Mouse (Mus musculus) hindbrain, embryonic 11.5 days (tissue): ENCODE measurements around the gene Tmem185b. TPM values are rescaled to one million over a fixed set of nuclear protein-coding genes. Genes with fewer than 3 reads are reported as not detected.

ENCODE experiments used
- ATAC-seq: fragments of 200-750 bp; cut with Nextera tagmentation; 2 replicates; pipeline ENCODE4 v1.8.0; 2017; ENCODE audit warnings: mild to moderate bottlenecking, moderate TSS enrichment, moderate library complexity; ENCODE audit not compliant: low FRiP score
- DNase-seq: peaks from one replicate; pipeline ENCODE4 v3.0.0-alpha.2; 2015; ENCODE audit warnings: low spot score
- H3K27ac ChIP-seq: fragments of 300-500 bp; sonication (generic); 2 replicates; pipeline ENCODE4 v1.5.1; 2014; ENCODE audit warnings: mild to moderate bottlenecking, low read depth, low read length
- H3K27me3 ChIP-seq: fragments of 300-500 bp; sonication (generic); 2 replicates; pipeline ENCODE4 v1.6.1; 2014; ENCODE audit warnings: mild to moderate bottlenecking, low read length, moderate library complexity, mixed read lengths; ENCODE audit not compliant: control insufficient read depth, insufficient read depth
- H3K36me3 ChIP-seq: fragments of 300-500 bp; sonication (generic); 2 replicates; pipeline ENCODE4 v1.6.1; 2014; ENCODE audit warnings: mild to moderate bottlenecking, low read length, moderate library complexity, mixed read lengths; ENCODE audit not compliant: control insufficient read depth, insufficient read depth
- H3K4me1 ChIP-seq: fragments of 300-500 bp; sonication (generic); replicated peaks from 2 replicates; pipeline ENCODE4 v1.6.1; 2014; ENCODE audit warnings: low read length, mixed read lengths; ENCODE audit not compliant: control insufficient read depth, insufficient read depth
- H3K4me2 ChIP-seq: fragments of 300-500 bp; sonication (generic); replicated peaks from 2 replicates; pipeline ENCODE4 v1.6.1; 2014; ENCODE audit warnings: mild to moderate bottlenecking, low read depth, low read length
- H3K4me3 ChIP-seq: fragments of 300-500 bp; sonication (generic); 2 replicates; pipeline ENCODE4 v1.5.1; 2014; ENCODE audit warnings: low read depth, low read length
- H3K9ac ChIP-seq: fragments of 300-500 bp; sonication (generic); 2 replicates; pipeline ENCODE4 v1.6.1; 2014; ENCODE audit warnings: low read depth, low read length
- H3K9me3 ChIP-seq: fragments of 300-500 bp; sonication (generic); 2 replicates; pipeline ENCODE4 v1.6.1; 2016; ENCODE audit warnings: low read length; ENCODE audit not compliant: control insufficient read depth
- WGBS: fragments of 180-500 bp; shearing (Covaris S2); extraction: QIAGEN DNeasy Blood & Tissue Kit; methylation state at CpG from one replicate; pipeline ENCODE4 v1.1.7; 2014; 5-methylcytosine and 5-hydroxymethylcytosine counted together
- polyA plus RNA-seq: library from polyadenylated mRNA; unstranded; fragments of >200 nt; fragmentation: Nextera tagmentation; extraction: Ambion mirVana; gene quantifications from 2 replicates; pipeline ENCODE4 v1.2.1, GENCODE M21; 2014

Gene Tmem185b
- polyA plus RNA-seq, 1 experiment from 2014 or later: 19.7 TPM

DNA sequence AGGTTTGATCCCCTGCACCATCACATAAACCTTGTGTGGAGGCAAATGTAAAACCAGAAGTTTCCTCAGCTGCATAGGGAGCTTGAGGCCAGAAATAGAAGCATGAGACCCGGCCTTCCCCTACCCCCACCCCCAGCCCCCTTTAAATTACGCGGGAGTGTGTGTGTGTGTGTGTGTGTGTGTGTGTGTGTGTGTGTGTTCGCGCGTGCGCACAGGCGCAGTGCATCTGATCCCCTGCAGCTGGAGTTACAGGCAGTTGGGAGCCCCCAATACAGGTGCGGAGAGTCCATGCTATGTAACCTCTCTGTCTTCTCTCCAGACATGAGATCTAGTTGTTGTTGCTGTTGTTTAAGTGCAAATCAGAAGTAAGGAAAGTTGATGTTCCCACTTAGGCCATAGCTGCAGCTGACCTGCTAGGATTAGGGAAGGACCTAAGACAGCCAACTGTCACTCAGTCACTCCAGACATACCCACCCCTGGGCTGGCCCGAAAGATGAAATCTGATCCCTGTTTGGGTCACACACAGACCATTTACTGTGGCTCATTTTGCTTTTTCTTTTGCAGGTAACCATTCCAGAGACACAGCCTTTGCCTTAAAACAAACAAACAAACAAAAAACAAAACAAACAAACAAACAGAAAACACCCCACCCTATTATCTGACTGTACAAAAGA is 37.9 kb upstream of the Tmem185b start:
- 69% methylated on average over 10 of the region's 10 CpGs for WGBS
- Histone ChIP-seq H3K27me3 (no peaks in the 10 kb centered on the region), H3K36me3 (no peaks in the 10 kb centered on the region), H3K9ac (no peak overlapping the region), H3K27ac (no peak overlapping the region), H3K4me1 (no peaks in the 10 kb centered on the region), H3K4me2 (no peak overlapping the region), H3K9me3 (no peaks in the 10 kb centered on the region), H3K4me3 (no peak overlapping the region)
- no peak for ATAC-seq
- DNase-seq: no peak

DNA sequence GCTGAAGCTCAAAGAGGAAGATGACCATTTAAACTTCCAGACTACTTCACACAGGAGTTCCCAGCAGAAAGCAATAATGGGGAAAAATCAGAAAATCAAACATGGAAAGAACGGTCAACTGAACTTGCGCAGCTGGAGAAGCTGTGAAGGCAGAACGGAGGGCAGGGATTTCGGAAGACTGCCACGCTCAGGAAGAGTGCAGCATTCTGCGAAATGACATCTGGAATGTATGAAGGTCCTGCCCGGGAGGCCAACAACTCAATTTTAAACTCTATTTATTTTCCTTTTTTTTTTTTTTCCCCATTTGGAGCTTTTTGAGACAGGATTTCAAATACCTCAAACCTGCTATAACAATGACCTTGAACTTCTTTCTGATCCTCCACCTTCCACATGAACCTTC is 35.2 kb upstream of the Tmem185b start:
- Histone ChIP-seq H3K27me3 (no peaks in the 10 kb centered on the region), H3K36me3 (no peaks in the 10 kb centered on the region), H3K27ac (no peak overlapping the region), H3K4me1 (no peaks in the 10 kb centered on the region), H3K9ac (no peak overlapping the region), H3K9me3 (no peaks in the 10 kb centered on the region), H3K4me3 (no peak overlapping the region), H3K4me2 (no peak overlapping the region)
- DNase-seq (no peak), ATAC-seq (no peak)
- WGBS: 78% methylated on average over 7 of the region's 7 CpGs

DNA sequence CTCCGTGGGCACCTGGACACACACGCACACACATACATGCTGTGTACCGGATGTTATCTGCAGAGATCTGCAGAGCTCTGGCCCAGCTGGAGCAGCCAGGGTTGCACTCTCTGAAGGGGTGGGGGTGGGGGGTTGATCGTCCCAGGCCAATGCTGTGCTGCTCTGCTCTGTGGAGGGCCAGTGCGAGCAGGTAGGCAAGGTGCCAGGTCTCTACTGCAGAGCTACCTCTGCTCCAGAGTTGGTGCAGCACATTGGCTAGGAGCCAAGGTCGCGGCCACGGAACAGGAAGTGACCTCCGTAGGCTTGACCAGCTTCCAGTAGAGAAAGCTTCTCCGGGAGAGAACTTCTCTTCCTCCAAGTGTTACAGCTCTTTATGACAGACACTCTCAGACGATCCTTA is 33.9 kb upstream of the Tmem185b start:
- Histone ChIP-seq H3K36me3 (no peaks in the 10 kb centered on the region), H3K4me3 (no peak overlapping the region), H3K4me2 (no peak overlapping the region), H3K27ac (no peak overlapping the region), H3K27me3 (no peaks in the 10 kb centered on the region), H3K9ac (no peak overlapping the region), H3K9me3 (no peaks in the 10 kb centered on the region), H3K4me1 (no peaks in the 10 kb centered on the region)
- no peak for ATAC-seq
- 56% methylated on average over 11 of the region's 11 CpGs for WGBS
- no peak for DNase-seq

DNA sequence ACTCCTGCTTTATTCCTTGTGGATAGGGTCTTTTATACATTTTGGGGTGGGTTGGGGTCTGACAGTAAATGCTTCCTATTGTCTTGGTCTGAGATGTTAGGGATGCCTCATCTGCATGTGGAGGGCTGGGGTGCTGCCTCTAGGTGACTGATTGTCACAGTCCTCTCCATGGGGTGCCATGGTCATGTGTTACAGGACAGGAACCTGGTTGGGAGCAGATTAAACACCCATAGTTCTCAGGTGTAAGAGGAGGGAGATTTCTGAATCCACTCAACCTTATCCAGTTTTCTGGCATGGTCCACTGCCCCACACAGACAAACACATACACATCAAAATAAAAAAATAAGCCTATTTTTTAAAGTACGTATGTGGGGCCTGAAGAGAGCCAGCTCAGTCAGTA is 33.5 kb upstream of the Tmem185b start:
- ATAC-seq (no peak), DNase-seq (no peak)
- no peaks in the 10 kb centered on the region for H3K36me3 ChIP-seq
- no peak overlapping the region for H3K4me3 ChIP-seq
- no peak overlapping the region for H3K27ac ChIP-seq
- no peaks in the 10 kb centered on the region for H3K4me1 ChIP-seq
- H3K9me3 ChIP-seq: no peaks in the 10 kb centered on the region
- no peak overlapping the region for H3K9ac ChIP-seq
- no peak overlapping the region for H3K4me2 ChIP-seq
- H3K27me3 ChIP-seq: no peaks in the 10 kb centered on the region
- 94% methylated on average over 1 of the region's 1 CpGs for WGBS

GRCm38 (mm10) chr1:119494024-119494711 is 31.8 kb upstream of the Tmem185b start:
- no peak for ATAC-seq
- WGBS: 67% methylated on average over 2 of the region's 2 CpGs
- no peak overlapping the region for H3K27ac ChIP-seq
- H3K36me3 ChIP-seq: no peaks in the 10 kb centered on the region
- no peak overlapping the region for H3K4me3 ChIP-seq
- DNase-seq: no peak
- no peak overlapping the region for H3K4me2 ChIP-seq
- no peaks in the 10 kb centered on the region for H3K9me3 ChIP-seq
- no peaks in the 10 kb centered on the region for H3K4me1 ChIP-seq
- no peaks in the 10 kb centered on the region for H3K27me3 ChIP-seq
- H3K9ac ChIP-seq: no peak overlapping the region

DNA sequence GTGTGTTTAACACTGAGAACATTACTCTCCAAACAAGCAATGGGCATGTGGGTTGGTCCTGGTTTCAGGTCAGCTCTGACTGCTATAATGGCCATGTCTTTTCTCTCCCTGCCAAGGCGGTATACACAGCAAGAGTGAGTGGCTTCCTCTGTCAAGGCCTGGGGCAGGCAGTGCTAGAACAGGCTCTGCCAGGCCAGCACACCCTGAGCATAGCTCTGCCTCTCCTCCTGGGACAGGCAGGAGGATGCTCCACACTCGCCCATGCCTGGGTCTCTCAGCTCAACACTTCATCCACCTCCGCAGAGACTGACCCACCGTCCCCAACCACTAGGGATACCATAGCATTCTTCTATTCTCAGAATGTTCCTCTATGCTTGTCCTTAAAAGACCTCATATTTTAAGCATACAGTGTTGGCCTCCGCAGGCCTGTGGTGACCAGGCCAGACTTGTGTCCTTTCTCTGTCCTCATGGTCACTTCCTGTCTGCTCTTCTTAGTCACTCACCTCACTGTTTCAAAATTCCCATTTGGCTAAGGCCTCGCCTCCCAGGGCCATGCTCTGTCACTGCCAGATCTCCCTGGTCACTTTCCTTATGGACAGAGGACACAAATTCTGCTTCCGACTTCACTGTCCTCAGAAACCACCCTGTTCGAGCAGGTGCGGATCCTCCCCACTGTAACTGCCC is 31.1 kb upstream of the Tmem185b start:
- WGBS: 95% methylated on average over 9 of the region's 9 CpGs
- H3K4me1 ChIP-seq: no peaks in the 10 kb centered on the region
- no peak overlapping the region for H3K4me2 ChIP-seq
- no peak overlapping the region for H3K4me3 ChIP-seq
- ATAC-seq (no peak), DNase-seq (no peak)
- no peaks in the 10 kb centered on the region for H3K27me3 ChIP-seq
- H3K9me3 ChIP-seq: no peaks in the 10 kb centered on the region
- no peak overlapping the region for H3K27ac ChIP-seq
- H3K9ac ChIP-seq: no peak overlapping the region
- H3K36me3 ChIP-seq: no peaks in the 10 kb centered on the region

DNA sequence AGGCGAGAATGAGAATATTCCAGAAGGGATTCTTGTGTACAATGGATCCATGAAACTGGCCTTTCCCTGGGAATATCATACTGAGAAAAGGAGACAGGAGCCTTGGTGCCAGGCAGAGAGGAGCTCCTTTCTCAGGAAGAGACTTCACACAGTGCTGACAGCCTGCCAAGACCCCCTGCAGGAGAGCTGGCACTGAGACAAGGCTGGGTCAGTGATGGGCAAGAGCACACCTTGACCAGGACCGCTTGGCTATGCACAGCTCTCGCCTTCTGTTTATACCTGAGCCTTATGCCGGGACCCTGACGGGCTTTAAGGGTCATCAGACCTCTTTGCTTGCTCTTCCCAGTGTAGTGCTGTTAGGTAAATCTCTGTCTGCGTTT is 30.6 kb upstream of the Tmem185b start:
- Histone ChIP-seq H3K9me3 (no peaks in the 10 kb centered on the region), H3K4me1 (no peaks in the 10 kb centered on the region)
- WGBS: 84% methylated on average over 6 of the region's 6 CpGs

GRCm38 (mm10) chr1:119497346-119498004 is 28.5 kb upstream of the Tmem185b start:
- no peak overlapping the region for H3K27ac ChIP-seq
- no peaks in the 10 kb centered on the region for H3K27me3 ChIP-seq

More for the DNA sequence above, 30.6 kb upstream of the Tmem185b start:
- H3K4me2 ChIP-seq: no peak overlapping the region
- H3K36me3 ChIP-seq: no peaks in the 10 kb centered on the region
- DNase-seq (no peak), ATAC-seq (no peak)
- no peak overlapping the region for H3K27ac ChIP-seq
- H3K9ac ChIP-seq: no peak overlapping the region
- no peak overlapping the region for H3K4me3 ChIP-seq
- no peaks in the 10 kb centered on the region for H3K27me3 ChIP-seq

More at GRCm38 (mm10) chr1:119497346-119498004, 28.5 kb upstream of the Tmem185b start:
- Histone ChIP-seq H3K9me3 (no peaks in the 10 kb centered on the region), H3K36me3 (no peaks in the 10 kb centered on the region), H3K9ac (no peak overlapping the region), H3K4me2 (no peak overlapping the region), H3K4me3 (no peak overlapping the region), H3K4me1 (no peaks in the 10 kb centered on the region)
- DNase-seq (no peak), ATAC-seq (no peak)
- WGBS: 78% methylated on average over 5 of the region's 5 CpGs
